Mouse (Mus musculus) hindbrain, embryonic 13.5 days (tissue): ENCODE measurements around the gene Spdye4c. TPM values are rescaled to one million over a fixed set of nuclear protein-coding genes. Genes with fewer than 3 reads are reported as not detected.

Experiments
- ATAC-seq: fragments of 200-750 bp; cut with Nextera tagmentation; 2 replicates; pipeline ENCODE4 v1.8.0; 2017; ENCODE audit warnings: moderate TSS enrichment; ENCODE audit not compliant: low FRiP score
- H3K27ac ChIP-seq: fragments of 300-500 bp; sonication (generic); 2 replicates; pipeline ENCODE4 v1.5.1; 2015; ENCODE audit warnings: inconsistent platforms, mild to moderate bottlenecking, moderate library complexity
- H3K27me3 ChIP-seq: fragments of 300-500 bp; sonication (generic); 2 replicates; pipeline ENCODE4 v1.6.1; 2015; ENCODE audit warnings: mild to moderate bottlenecking, inconsistent platforms
- H3K36me3 ChIP-seq: fragments of 300-500 bp; sonication (generic); 2 replicates; pipeline ENCODE4 v1.6.1; 2015; ENCODE audit warnings: mild to moderate bottlenecking, inconsistent platforms
- H3K4me1 ChIP-seq: fragments of 300-500 bp; sonication (generic); replicated peaks from 2 replicates; pipeline ENCODE4 v1.6.1; 2015; ENCODE audit warnings: inconsistent platforms
- H3K4me2 ChIP-seq: fragments of 300-500 bp; sonication (generic); 2 replicates; pipeline ENCODE4 v1.6.1; 2015; ENCODE audit warnings: inconsistent platforms, mild to moderate bottlenecking, moderate library complexity
- H3K4me3 ChIP-seq: fragments of 300-500 bp; sonication (generic); 2 replicates; pipeline ENCODE4 v1.5.1; 2015; ENCODE audit warnings: mild to moderate bottlenecking, inconsistent platforms
- H3K9ac ChIP-seq: fragments of 300-500 bp; sonication (generic); 2 replicates; pipeline ENCODE4 v1.6.1; 2015; ENCODE audit warnings: mild to moderate bottlenecking, inconsistent platforms
- H3K9me3 ChIP-seq: fragments of 300-500 bp; sonication (generic); 2 replicates; pipeline ENCODE4 v1.6.1; 2016; ENCODE audit warnings: inconsistent platforms
- WGBS: fragments of 180-500 bp; shearing (Covaris S2); methylation state at CpG from one replicate; pipeline ENCODE4 v1.1.7; 2015; 5-methylcytosine and 5-hydroxymethylcytosine counted together
- polyA plus RNA-seq: library from polyadenylated mRNA; unstranded; fragments of >200 nt; fragmentation: Nextera tagmentation; extraction: Ambion mirVana; gene quantifications from 2 replicates; pipeline ENCODE4 v1.2.1, GENCODE M21; 2015

The Spdye4c gene
- polyA plus RNA-seq, 1 experiment from 2014 or later: not detected

DNA sequence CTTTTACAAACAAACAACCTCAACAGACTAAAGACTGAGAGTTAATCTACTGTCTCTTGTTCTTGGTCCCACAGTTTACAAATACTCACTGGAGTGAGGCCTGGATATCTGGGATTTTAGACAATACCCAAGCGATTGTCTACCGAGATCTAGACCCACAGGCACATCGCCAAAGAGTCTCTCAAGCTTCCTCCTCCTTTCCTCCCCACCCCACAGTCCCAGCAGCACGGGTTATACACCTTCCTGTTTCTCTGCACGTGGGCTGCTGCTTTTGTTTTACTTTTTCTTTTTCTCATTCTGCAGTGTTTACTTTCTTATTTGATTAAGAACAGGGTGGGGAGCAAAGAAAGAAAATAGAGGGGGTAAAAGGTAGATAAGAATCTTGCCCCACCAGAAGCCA is 22.4 kb downstream of the Spdye4c start:
- Histone ChIP-seq H3K4me1 (no peaks in the 10 kb centered on the region), H3K27me3 (no peaks in the 10 kb centered on the region), H3K9me3 (no peaks in the 10 kb centered on the region), H3K4me3 (no peak overlapping the region), H3K27ac (no peak overlapping the region), H3K4me2 (no peak overlapping the region), H3K36me3 (peaks cover 87% of the 10 kb centered on the region), H3K9ac (no peak overlapping the region; the same call in 1 of the 2 replicates)
- no peak for ATAC-seq
- 90% methylated on average over 5 of the region's 5 CpGs for WGBS

GRCm38 (mm10) chr2:128615366-128615765 is 24.4 kb downstream of the Spdye4c start:
- WGBS: 93% methylated on average over 4 of the region's 4 CpGs
- Histone ChIP-seq H3K9ac (no peak overlapping the region), H3K4me2 (no peak overlapping the region), H3K4me1 (no peaks in the 10 kb centered on the region), H3K4me3 (no peak overlapping the region), H3K9me3 (no peaks in the 10 kb centered on the region), H3K27ac (no peak overlapping the region), H3K27me3 (no peaks in the 10 kb centered on the region), H3K36me3 (peaks cover 92% of the 10 kb centered on the region)
- ATAC-seq: no peak

DNA sequence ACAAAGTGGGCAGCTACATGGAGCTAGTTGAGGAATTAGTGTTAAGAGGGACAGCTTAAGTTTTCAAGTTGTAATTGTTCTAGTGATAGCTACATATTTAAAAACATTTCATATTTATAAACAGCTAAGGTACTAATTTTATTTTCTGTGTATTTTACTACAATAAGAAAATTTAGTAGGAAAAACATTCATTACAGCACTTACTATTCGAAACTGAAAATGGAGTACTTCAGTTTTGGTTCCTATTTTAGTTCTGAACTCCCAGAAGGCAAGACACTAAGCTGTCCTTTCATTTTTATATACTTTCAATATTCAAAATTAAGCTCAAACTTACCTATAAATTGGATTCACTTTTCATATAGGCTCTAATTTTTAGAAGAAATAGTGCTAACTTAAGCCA is 29.6 kb downstream of the Spdye4c start:
- no peak for ATAC-seq
- Histone ChIP-seq H3K4me2 (no peak overlapping the region), H3K36me3 (peaks cover 90% of the 10 kb centered on the region), H3K4me3 (no peak overlapping the region), H3K9ac (no peak overlapping the region), H3K27ac (no peak overlapping the region), H3K9me3 (no peaks in the 10 kb centered on the region), H3K27me3 (no peaks in the 10 kb centered on the region), H3K4me1 (no peaks in the 10 kb centered on the region)
- 100% methylated on average over 1 of the region's 1 CpGs for WGBS

Other genes starting within 250 kb of the Spdye4c start
- gene Anapc1, start 96.2 kb downstream of the Spdye4c start, polyA plus RNA-seq: 44.3 and 45.4 TPM in 2 replicates
- gene Mertk, start 107.7 kb downstream of the Spdye4c start, polyA plus RNA-seq: 2.0 and 2.1 TPM in 2 replicates
- gene Tmem87b, start 226.9 kb downstream of the Spdye4c start, polyA plus RNA-seq: 36.3 and 39.0 TPM in 2 replicates